Mouse (Mus musculus) erythroblast, embryonic 14.5 days (primary cell): ENCODE results near the gene Rnf212b.

ENCODE experiments used
- GATA1 ChIP-seq: IDR thresholded peaks from 2 replicates; pipeline ENCODE4 v1.6.1; 2012; ENCODE audit warnings: low read length, inconsistent platforms, mixed read lengths
- TAL1 ChIP-seq: IDR thresholded peaks from 3 replicates; pipeline ENCODE4 v1.6.1; 2012; ENCODE audit warnings: low read length, inconsistent platforms, mixed read lengths

DNA sequence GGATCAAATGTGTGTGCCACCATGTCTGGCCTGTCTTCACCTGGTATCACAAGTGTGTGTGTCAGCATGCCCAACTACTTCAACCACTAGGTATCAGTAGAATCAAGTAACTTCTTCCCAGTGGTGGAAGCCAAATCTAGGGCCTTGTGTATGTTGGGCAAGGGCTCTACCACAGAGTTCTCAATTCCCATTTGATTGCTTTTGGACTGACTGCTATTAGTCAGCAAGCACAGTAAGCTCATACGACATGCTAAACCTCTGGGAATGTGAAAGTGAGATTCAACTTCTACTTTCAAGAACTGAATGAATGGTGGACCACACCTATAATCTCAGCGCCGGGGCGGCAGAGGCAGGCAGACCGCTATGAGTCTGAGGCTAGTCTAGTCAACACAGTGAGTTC is 43.6 kb upstream of the Rnf212b start:
- no peak for TF ChIP-seq GATA1
- TF ChIP-seq TAL1: no peak
